In genomic region chr8:122441326-122441725, GRCm38 (mm10) we compare ENCODE assay signal across 18 mouse cellular contexts. TPM values are rescaled to one million over a fixed set of nuclear protein-coding genes. Genes with fewer than 3 reads are reported as not detected.
DNase-seq lines count a peak whose midpoint lies in the region.
"Had no signal": no experiment of that assay in that cellular context is flagged by ENCODE, and none has a peak within 500 bp of the region (broad histone marks: within the 10 kb centered on the region; RNA-seq: fewer than 3 reads in every experiment).

No protein-coding gene starts in this region.

- intact Hi-C loops in left cerebral cortex, postnatal 4 days (cut with DNase I), result no loop called here
- intact Hi-C loops in left cerebral cortex, postnatal 36 days (cut with DNase I), result no loop called here

- peak; percentile 48 for DNase-seq in cerebellum, adult 9-11 months
- DNase-seq in cerebellum, adult 11 months, result no peak
- DNase-seq in left cerebral cortex, postnatal 4 days, result peak; percentile 31
- no peak for DNase-seq in left cerebral cortex, postnatal 36 days (ENCODE audit: low spot score in 2 of 2)
- peak; percentile 24 for DNase-seq in brain, adult 2 months (ENCODE audit: low read depth, low spot score)
- DNase-seq in frontal cortex, postnatal 14 days (ENCODE audit: low spot score in 2 of 2), result no peak
- DNase-seq: adrenal gland, adult 8-10 months; adrenal gland, postnatal 25 days; embryo, embryonic 11 days; forebrain, postnatal 0 days; gastrocnemius, postnatal 25 days; heart, adult 18-20 months; heart, postnatal 10 days; heart, postnatal 36 days; kidney, adult 18-20 months had no signal

RNA-seq across cellular contexts. Expression of gene Mvd, which starts 1.9 kb away (rescaled TPM):
- 10 to 100 TPM; 68.7 to 78.2 TPM for total RNA-seq in left cerebral cortex, postnatal 4 days (2021)
- 10 to 100 TPM; 20.5 to 30.8 TPM for total RNA-seq in left cerebral cortex, postnatal 36 days (2021)

RNA-seq across cellular contexts. Expression of gene Cyba, which starts 8.6 kb away (rescaled TPM):
- 10 to 100 TPM in 1 of 2 experiments, 1 to 10 TPM in 1; 8.8 to 10.1 TPM for total RNA-seq in left cerebral cortex, postnatal 4 days (2021)
- 1 to 10 TPM; 7.9 TPM for total RNA-seq in left cerebral cortex, postnatal 36 days (2021)

RNA-seq across cellular contexts. Expression of gene Snai3, which starts 19.2 kb away (rescaled TPM):
- total RNA-seq in left cerebral cortex, postnatal 4 days (2021), result not detected
- total RNA-seq in left cerebral cortex, postnatal 36 days (2021), result under 1 TPM; 0.57 to 0.84 TPM
- total RNA-seq: adrenal gland, adult 8-10 months; adrenal gland, postnatal 25 days; forebrain, postnatal 0 days; hindbrain, postnatal 0 days; MEL had no signal

RNA-seq across cellular contexts. Expression of gene Il17c, which starts 19.5 kb away (rescaled TPM):
- total RNA-seq in left cerebral cortex, postnatal 4 days (2021), result under 1 TPM in 1 of 2 experiments, not detected in 1; 0.52 TPM
- total RNA-seq in left cerebral cortex, postnatal 36 days (2021), result not detected
- total RNA-seq: adrenal gland, postnatal 25 days; gastrocnemius, adult 8-10 months; gastrocnemius, postnatal 25 days; heart, adult 18-20 months; heart, postnatal 10 days; heart, postnatal 36 days; MEL had no signal

RNA-seq across cellular contexts. Expression of gene Rnf166, which starts 34.5 kb away (rescaled TPM):
- total RNA-seq in left cerebral cortex, postnatal 4 days (2021), result 10 to 100 TPM; 21.8 to 24.1 TPM
- 10 to 100 TPM; 32.2 to 38.9 TPM for total RNA-seq in left cerebral cortex, postnatal 36 days (2021)

Comparison
In these comparisons a context has a peak if more than half of its experiments do, and no peak if none do; other contexts are left out.
1. DNase-seq: peak in cerebellum, adult 9-11 months (single experiment), left cerebral cortex, postnatal 4 days (single experiment) and brain, adult 2 months (single experiment); none in cerebellum, adult 11 months (single experiment), left cerebral cortex, postnatal 36 days (0 of 2) and frontal cortex, postnatal 14 days (0 of 2).